Comparison of ENCODE assay signal across 32 mouse cellular contexts in genomic region chr3:63693694-63694093, GRCm38 (mm10).
"Had no signal": no experiment of that assay in that cellular context is flagged by ENCODE, and none has a peak within 500 bp of the region (broad histone marks: within the 10 kb centered on the region; RNA-seq: fewer than 3 reads in every experiment).

No protein-coding gene starts in this region.

- DNase-seq: heart, postnatal 10 days; heart, postnatal 14 days; heart, postnatal 36 days; kidney, adult 11 months; kidney, adult 18-20 months; kidney, adult 2 months; kidney, adult 8-10 months; kidney, adult 9 months; kidney, postnatal 10 days; kidney, postnatal 14 days; kidney, postnatal 25 days; kidney, postnatal 36 days; kidney, postnatal 4 days; layer of hippocampus, adult 9-11 months; layer of hippocampus, postnatal 36 days had no signal

- H3K27ac ChIP-seq: heart, embryonic 10.5 days; heart, embryonic 13.5 days; heart, embryonic 15.5 days; hindbrain, embryonic 10.5 days; hindbrain, embryonic 12.5 days; hindbrain, embryonic 13.5 days; hindbrain, embryonic 14.5 days; hindbrain, embryonic 15.5 days; hindbrain, postnatal 0 days; kidney, embryonic 15.5 days; kidney, postnatal 0 days; layer of hippocampus, adult 2 months; left cerebral cortex, adult 2 months had no signal

- H3K9me3 ChIP-seq: heart, embryonic 10.5 days; heart, embryonic 12.5 days; heart, embryonic 13.5 days; heart, embryonic 15.5 days; hindbrain, embryonic 10.5 days; hindbrain, embryonic 12.5 days; hindbrain, embryonic 13.5 days; hindbrain, embryonic 15.5 days; kidney, embryonic 15.5 days had no signal

- H3K4me1 ChIP-seq: heart, embryonic 10.5 days; heart, embryonic 12.5 days; heart, embryonic 13.5 days; heart, embryonic 15.5 days; hindbrain, embryonic 10.5 days; hindbrain, embryonic 15.5 days; kidney, embryonic 15.5 days had no signal

- ATAC-seq: hindbrain, embryonic 16.5 days; hindbrain, postnatal 0 days; inflammation-experienced regulatory T-cells, adult 6 months had no signal

- H3K36me3 ChIP-seq: heart, embryonic 10.5 days; heart, embryonic 12.5 days; heart, embryonic 13.5 days; heart, embryonic 15.5 days; hindbrain, embryonic 15.5 days had no signal

- H3K4me2 ChIP-seq: heart, embryonic 11.5 days; heart, embryonic 12.5 days; heart, embryonic 13.5 days; heart, embryonic 15.5 days; hindbrain, embryonic 12.5 days; hindbrain, embryonic 13.5 days; hindbrain, embryonic 14.5 days; hindbrain, embryonic 15.5 days; kidney, embryonic 15.5 days had no signal

- H3K9ac ChIP-seq: heart, embryonic 12.5 days; heart, embryonic 13.5 days; heart, embryonic 15.5 days; hindbrain, embryonic 12.5 days; hindbrain, embryonic 13.5 days; hindbrain, embryonic 14.5 days; hindbrain, embryonic 15.5 days; kidney, embryonic 15.5 days had no signal

- H3K27me3 ChIP-seq: heart, embryonic 12.5 days; heart, embryonic 13.5 days; heart, embryonic 15.5 days; hindbrain, embryonic 12.5 days; hindbrain, embryonic 13.5 days; hindbrain, embryonic 15.5 days; kidney, embryonic 15.5 days had no signal

- H3K4me3 ChIP-seq: heart, embryonic 10.5 days; heart, embryonic 12.5 days; heart, embryonic 13.5 days; heart, embryonic 15.5 days; hindbrain, embryonic 10.5 days; hindbrain, embryonic 12.5 days; hindbrain, embryonic 13.5 days; hindbrain, embryonic 15.5 days; kidney, embryonic 15.5 days; layer of hippocampus, adult 2 months; left cerebral cortex, adult 2 months had no signal
